Mouse (Mus musculus): ENCODE data around the gene Gm8247.
"Not testable (repeated sequence)": the region's sequence is repeated elsewhere in the genome, so short reads cannot be mapped to it uniquely, and the experiment has no call there.

The Gm8247 gene

DNA sequence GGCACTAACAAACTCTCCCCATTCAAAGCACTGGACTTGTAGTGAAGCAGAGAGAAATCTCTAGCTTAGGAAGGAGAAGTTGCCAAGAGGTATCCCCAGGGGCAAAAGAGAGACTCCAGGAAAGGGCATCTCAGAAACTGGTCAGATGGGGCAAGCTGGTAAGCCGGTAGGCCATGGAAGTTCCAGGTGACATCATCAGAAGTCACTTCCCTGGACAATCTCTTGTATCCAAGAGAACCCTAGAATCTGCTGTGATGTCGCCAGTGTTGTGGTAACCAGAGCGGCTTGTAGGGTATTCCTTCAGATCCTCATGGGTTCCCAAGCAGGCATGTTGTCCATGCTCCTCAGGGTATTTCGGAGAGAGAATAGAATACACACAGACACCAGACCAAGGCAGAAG is at the start of gene Gm8247:
Gene Gm8247, plus strand, starts transcription at position 301 of the 400 bp plus-strand sequence.
- DNase-seq = not testable (repeated sequence)

GRCm38 (mm10) chr14:44547961-44548360 is 35.0 kb upstream of the Gm8247 start:
- not testable (repeated sequence) for DNase-seq

DNA sequence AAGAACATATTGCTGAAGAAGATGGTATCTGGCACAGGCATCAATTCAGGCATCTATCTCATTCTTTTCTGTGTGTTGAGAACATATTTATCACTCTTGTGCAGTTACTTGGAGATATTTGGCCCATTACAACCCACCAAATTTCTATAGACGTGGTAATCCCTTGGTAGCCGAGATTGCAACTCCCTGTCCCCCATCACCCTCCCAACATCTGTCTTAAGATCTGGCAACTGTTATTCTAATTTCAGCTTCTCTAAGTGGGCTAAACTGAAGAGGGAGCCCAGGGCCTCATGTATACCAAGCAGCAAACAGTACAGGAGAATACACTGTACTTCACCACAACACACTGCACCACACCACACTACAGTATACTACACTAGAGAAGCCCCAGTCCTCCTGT is 8.8 kb downstream of the Gm8247 start:
- DNase-seq = not testable (repeated sequence)

DNA sequence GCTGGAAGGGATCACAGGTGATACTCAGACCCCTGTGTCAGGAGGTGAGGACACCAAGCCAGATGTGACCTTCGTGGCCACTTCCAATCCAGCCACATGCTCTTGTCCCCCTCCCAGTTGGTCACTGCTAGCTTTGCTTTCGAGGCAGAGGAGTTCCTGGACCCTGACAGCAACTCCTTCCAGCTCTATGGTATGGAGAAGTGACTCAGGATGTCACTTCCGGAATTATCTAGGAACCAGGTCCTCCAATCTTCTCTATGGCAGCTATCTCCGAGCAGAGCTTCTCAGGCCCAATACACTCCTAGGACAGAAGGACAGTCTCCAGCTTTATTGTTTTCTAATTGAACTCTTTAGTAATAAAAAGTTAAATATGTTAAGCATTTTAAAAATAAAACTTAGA is 44.8 kb downstream of the Gm8247 start, which contains the start of gene Gm5624:
Gene Gm5624, minus strand, starts transcription at position 202 of the 400 bp plus-strand sequence.
- DNase-seq = not testable (repeated sequence)

Data from kidney, postnatal 10 days (tissue).